In the genomic region with DNA sequence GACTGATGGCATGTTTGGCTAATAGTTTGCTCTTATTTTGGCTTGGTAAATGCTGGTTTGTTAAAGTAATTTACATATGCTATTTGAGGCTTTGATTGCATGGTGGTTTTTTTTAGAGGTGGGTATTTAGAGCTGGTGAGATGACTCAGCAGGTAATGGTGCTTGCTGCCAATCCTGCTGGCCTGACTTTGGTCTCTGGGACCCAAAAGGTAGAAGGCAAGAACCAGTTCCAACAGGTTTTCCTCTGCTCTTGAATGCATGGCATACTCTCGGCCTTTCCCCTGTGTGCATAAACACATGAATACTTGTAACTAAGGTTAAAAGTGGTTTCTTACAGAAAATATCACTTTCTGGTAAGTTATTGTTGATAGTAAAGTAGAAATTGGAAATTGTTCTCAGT, we compare ENCODE assay signal across 27 mouse cellular contexts.
"Had no signal": no experiment of that assay in that cellular context is flagged by ENCODE, and none has a peak within 500 bp of the region (broad histone marks: within the 10 kb centered on the region; RNA-seq: fewer than 3 reads in every experiment).

No protein-coding gene starts in this region.

- DNase-seq: gastrocnemius, postnatal 14 days; gastrocnemius, postnatal 36 days; heart, adult 18-20 months; heart, postnatal 14 days; heart, postnatal 36 days; kidney, adult 11 months; kidney, adult 2 months; kidney, adult 9 months; kidney, postnatal 14 days; kidney, postnatal 36 days; layer of hippocampus, adult 9-11 months; liver; liver, embryonic 13.5 days; liver, postnatal 0 days had no signal

- H3K27ac ChIP-seq: heart, embryonic 10.5 days; heart, embryonic 13.5 days; heart, embryonic 15.5 days; hindbrain, embryonic 13.5 days; hindbrain, embryonic 15.5 days; hindbrain, postnatal 0 days; kidney, embryonic 15.5 days; kidney, postnatal 0 days; limb, embryonic 10.5 days; limb, embryonic 12.5 days; liver, embryonic 13.5 days; liver, embryonic 15.5 days had no signal

- H3K9ac ChIP-seq: heart, embryonic 13.5 days; heart, embryonic 15.5 days; hindbrain, embryonic 13.5 days; hindbrain, embryonic 15.5 days; kidney, embryonic 15.5 days; limb, embryonic 12.5 days; liver, embryonic 13.5 days; liver, embryonic 15.5 days; liver, postnatal 0 days had no signal

- H3K27me3 ChIP-seq: heart, embryonic 13.5 days; heart, embryonic 15.5 days; hindbrain, embryonic 13.5 days; hindbrain, embryonic 15.5 days; kidney, embryonic 15.5 days; limb, embryonic 12.5 days; liver, embryonic 13.5 days; liver, embryonic 15.5 days had no signal

- H3K4me1 ChIP-seq: kidney, embryonic 15.5 days; liver, embryonic 13.5 days; liver, embryonic 15.5 days had no signal

- H3K4me2 ChIP-seq: heart, embryonic 13.5 days; heart, embryonic 15.5 days; hindbrain, embryonic 13.5 days; hindbrain, embryonic 15.5 days; kidney, embryonic 15.5 days; limb, embryonic 12.5 days; liver, embryonic 11.5 days; liver, embryonic 13.5 days; liver, embryonic 15.5 days had no signal

- H3K9me3 ChIP-seq: heart, embryonic 10.5 days; heart, embryonic 13.5 days; heart, embryonic 15.5 days; hindbrain, embryonic 13.5 days; hindbrain, embryonic 15.5 days; kidney, embryonic 15.5 days; limb, embryonic 10.5 days; limb, embryonic 12.5 days; liver, embryonic 13.5 days; liver, embryonic 15.5 days had no signal

- H3K4me3 ChIP-seq: heart, embryonic 10.5 days; heart, embryonic 13.5 days; heart, embryonic 15.5 days; hindbrain, embryonic 13.5 days; hindbrain, embryonic 15.5 days; kidney, embryonic 15.5 days; limb, embryonic 10.5 days; limb, embryonic 12.5 days; liver, embryonic 13.5 days; liver, embryonic 15.5 days had no signal

- ATAC-seq: hindbrain, postnatal 0 days; intestine, embryonic 16.5 days; liver, postnatal 0 days had no signal

- H3K36me3 ChIP-seq: heart, embryonic 10.5 days; heart, embryonic 13.5 days; heart, embryonic 15.5 days; hindbrain, embryonic 15.5 days; kidney, embryonic 15.5 days; limb, embryonic 10.5 days; limb, embryonic 12.5 days; liver, embryonic 13.5 days; liver, embryonic 15.5 days had no signal
